Mouse (Mus musculus): ENCODE data around the gene Mapk1ip1.

DNA sequence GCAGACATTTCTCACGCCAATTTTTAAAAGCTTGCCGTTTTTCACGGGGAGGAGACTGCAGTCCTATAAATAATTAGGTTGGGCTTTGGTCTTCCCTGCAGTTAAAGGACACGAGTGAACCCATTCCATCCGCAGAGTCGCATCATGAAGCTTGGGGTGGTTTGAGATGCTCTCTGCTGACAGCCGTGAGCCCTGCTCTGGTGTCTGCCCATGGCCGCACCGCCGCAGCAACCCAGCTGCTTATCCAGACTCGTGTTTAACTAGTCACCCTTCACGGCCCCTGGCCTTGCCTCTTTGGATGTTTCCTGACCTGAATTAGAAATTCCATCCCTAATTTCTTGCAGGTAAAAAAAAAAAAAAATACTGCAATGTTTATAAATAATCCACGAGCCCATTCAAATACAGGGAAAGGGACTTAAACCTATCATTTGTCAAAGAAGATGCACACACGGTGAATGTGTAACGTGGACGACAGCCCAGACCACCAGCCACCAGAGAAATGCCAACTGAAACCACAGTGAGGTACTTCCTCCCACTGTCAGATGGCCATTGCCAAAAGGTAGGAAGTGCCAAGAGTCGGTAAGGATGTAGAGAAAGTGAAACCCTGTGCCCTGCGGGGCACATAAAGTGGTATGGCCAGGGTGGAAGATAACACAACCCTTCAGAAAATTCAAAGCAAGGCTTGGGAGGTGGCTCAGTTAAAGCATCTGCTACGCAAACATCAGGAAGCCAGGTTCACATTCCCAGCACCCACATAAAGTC lies 20.9 kb downstream of the Mapk1ip1 start:
- TF ChIP-seq EP300 (optimal IDR thresholded peaks at IDR 0.05) (no peak), CTCF (IDR thresholded peaks at IDR 0.05; ENCODE audit: low read depth) (no peak)
